Mouse (Mus musculus) lung, adult 2 months (tissue): ENCODE measurements around the gene Lonp1.

Experiments used
- CTCF ChIP-seq: fragments of 200-500 bp; IDR thresholded peaks from 2 replicates; pipeline ENCODE4 v1.5.1; 2011; ENCODE audit warnings: mild to moderate bottlenecking, low read length, control low read depth; ENCODE audit not compliant: insufficient read depth
- POLR2A ChIP-seq: fragments of 200-500 bp; IDR thresholded peaks from 2 replicates; pipeline ENCODE4 v1.6.1; 2011; ENCODE audit warnings: low read depth, mild to moderate bottlenecking, control low read depth, low read length, borderline replicate concordance; ENCODE audit errors: extremely low read depth

DNA sequence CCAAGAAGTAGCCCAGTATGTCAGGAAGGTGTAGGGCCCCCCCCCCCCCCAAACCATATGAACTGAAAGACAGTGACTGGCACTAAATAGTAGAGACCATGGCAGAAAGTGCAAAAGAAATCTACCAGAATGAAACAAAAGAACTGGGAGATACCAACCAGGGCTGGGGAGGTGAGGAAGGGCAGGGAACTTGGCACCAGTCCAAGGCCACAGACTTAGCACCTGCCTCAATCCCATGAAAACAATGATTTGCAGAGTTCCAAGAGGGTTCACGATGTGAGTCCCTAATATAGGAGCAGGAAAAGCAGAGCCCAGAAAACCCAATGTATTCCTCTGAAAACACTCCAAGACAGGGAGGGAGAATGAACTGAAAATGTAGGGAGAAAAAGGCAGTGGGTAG lies 54.5 kb downstream of the Lonp1 start:
- no peak for TF ChIP-seq POLR2A
- no peak for TF ChIP-seq CTCF
